Mouse (Mus musculus) embryonic fibroblast, embryonic 13.5 days (primary cell): ENCODE measurements around the gene Dynlrb2.

Experiments
- CTCF ChIP-seq: IDR thresholded peaks from 2 replicates; pipeline ENCODE4 v1.5.1; 2011; ENCODE audit warnings: mild to moderate bottlenecking, control low read depth, low read length, moderate library complexity, borderline replicate concordance; ENCODE audit not compliant: insufficient read depth
- POLR2A ChIP-seq: IDR thresholded peaks from 2 replicates; pipeline ENCODE4 v1.6.1; 2011; ENCODE audit warnings: low read depth, mild to moderate bottlenecking, control low read depth, low read length, moderate library complexity

DNA sequence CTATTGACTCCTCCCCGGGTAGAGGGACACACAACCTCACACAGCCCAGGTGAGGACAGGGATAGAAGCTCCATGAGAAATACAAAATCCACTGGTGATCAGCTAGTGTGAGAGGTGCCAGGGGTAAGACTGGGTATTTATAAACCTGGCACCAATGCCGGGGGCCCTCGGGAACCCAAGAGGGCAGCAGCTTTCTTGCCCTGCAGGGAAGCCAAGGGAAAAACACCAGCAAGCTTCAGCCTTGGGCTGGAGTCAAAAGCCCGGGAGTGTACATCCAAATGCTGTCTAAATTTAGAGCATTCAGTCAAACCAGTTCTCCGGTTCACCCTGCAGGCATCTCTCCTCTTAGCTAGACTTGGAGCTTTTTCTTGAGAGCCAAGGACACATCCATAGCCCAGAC is 38.1 kb downstream of the Dynlrb2 start:
- TF ChIP-seq CTCF, result no peak
- TF ChIP-seq POLR2A, result no peak
